Mouse (Mus musculus) frontal cortex, adult (tissue): Measurements from ENCODE around the gene Heatr5a.

Source experiments
- ATAC-seq: cut with Nextera tagmentation; 2 replicates; pipeline ENCODE4 v1.9.2; 2017; ENCODE audit warnings: mild to moderate bottlenecking, moderate library complexity, mixed read lengths; ENCODE audit not compliant: low TSS enrichment

The Heatr5a gene

GRCm38 (mm10) chr12:51972269-51973065 is 1.3 kb upstream of the Heatr5a start:
- no peak for ATAC-seq

- ATAC-seq: no peak
Observed at GRCm38 (mm10) chr12:51970352-51971069, 610 bp downstream of the Heatr5a start.

GRCm38 (mm10) chr12:51969876-51970275 is 1.2 kb downstream of the Heatr5a start:
- ATAC-seq: no peak

GRCm38 (mm10) chr12:51969092-51969491 is 2.0 kb downstream of the Heatr5a start:
- no peak for ATAC-seq

- no peak for ATAC-seq
Observed at GRCm38 (mm10) chr12:51967915-51968595, 3.1 kb downstream of the Heatr5a start.

GRCm38 (mm10) chr12:51957626-51958025 is 13.5 kb downstream of the Heatr5a start:
- no peak for ATAC-seq

DNA sequence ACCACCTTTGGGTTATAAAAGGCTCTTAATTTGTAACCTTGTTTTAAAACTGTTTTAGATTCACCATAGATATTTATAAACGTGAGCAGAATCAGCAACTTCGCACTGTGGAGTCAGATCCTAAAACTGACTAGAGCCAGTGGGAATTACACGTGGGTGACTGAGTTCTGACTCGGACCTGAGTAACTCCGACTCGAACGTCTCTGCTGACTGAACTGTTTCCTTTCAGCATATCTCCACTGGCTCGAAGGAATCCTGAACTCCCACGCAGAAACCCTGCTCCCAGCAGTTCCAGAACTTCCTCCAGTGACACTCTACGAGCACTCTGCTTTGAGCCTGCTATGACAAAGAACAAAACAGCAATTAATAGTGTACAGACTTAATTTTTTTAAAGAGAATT is 18.8 kb downstream of the Heatr5a start:
- ATAC-seq: peak; percentile 85

DNA sequence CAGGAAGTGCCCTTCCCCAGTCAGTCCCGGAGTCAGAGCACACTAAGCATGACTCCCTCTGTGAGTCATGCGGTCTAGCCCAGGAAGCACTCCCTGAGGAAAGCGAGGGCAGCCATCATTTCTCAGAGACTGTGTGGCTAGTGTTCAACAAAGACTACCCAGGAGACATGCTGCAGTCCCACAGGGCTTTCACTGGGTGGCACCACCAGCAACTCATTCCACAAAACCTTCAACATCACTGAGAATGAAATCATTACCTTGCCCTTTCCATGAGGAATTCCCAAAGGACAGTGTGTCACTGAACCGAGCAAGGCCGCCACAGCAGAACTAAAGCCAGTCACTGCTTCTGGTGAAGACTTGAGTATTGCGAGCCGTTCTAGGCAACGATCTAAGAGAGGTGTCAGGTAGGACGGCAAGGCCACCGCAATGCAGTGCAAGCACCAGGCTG is 23.6 kb downstream of the Heatr5a start:
- ATAC-seq: peak; percentile 97

- ATAC-seq: no peak
Observed at GRCm38 (mm10) chr12:51945331-51945730, 25.8 kb downstream of the Heatr5a start.

GRCm38 (mm10) chr12:51939848-51940247 is 31.3 kb downstream of the Heatr5a start:
- ATAC-seq: no peak

DNA sequence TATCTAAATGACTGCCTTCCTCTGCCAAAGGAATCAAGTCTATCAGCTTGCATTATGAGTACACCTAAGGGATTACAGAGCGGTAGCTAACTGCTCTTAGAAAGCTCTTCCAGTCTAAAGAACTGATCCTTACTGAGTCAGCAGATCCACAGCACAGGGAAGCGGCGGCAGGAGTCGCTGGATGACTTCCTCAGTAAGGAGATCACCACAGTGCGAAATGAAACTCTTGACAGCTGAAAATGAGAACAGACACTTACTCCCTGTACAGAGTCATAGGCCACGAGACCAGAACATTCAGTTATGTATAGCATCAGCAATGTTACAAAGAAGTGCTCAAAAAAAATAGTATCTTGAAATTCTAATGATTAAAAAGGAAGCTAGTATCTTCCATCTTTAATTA is 33.2 kb downstream of the Heatr5a start:
- ATAC-seq: no peak

DNA sequence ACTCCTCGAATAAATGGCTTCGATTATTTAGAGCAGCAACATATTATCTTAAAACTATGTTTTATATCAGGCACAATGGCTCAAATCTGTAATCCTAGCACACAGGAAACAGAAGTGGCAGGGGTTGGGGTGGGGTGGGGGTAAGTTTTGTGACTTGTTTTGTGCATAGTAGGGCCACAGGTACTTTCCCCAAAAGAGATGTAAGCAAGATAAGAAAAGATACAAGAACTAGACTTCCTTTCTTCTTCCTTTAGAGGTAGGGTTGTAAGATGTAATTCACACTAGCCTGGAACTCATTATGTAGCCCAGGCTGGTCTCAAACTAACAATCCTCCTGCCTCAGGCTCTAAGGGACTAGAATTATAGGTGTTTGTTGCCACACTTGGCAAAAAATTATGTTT is 41.5 kb downstream of the Heatr5a start:
- no peak for ATAC-seq

- ATAC-seq: no peak
Observed at GRCm38 (mm10) chr12:51917191-51917590, 53.9 kb downstream of the Heatr5a start.

DNA sequence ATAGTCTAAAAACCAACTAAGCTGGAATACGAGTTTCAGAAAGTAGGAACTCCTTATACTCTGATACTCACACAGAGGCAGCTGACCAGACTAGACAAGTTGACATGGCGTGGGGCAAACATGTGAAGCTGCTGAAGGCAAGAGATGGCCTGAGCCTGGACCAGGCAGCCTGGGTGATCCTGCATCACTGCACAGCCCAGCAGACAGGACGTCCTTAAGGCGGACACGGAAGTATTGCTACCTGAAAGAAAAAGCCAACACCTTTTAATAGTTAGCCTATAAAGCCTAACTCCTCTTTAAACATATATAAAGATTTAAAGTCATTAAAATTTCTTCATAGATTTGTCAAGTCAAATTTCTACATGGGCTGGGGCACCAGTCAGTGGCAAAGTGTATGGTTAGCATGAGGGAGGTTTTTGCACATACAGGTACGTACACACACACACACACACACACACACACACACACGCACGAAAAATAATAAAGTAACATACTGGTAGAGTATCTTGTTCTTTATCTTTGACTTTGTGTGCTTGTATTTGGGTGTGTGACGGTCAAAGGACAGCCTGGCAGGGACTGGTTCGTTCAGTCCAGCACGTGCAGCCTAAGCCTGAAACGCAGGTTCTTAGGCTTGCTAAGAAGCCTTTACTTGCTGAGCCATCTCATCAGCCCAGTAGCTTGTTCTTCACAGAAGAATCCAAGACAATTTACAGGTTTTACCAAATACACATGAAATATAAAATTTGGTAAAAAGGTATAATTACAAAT is 56.0 kb downstream of the Heatr5a start:
- no peak for ATAC-seq

- no peak for ATAC-seq
Observed at GRCm38 (mm10) chr12:51909202-51909601, 61.9 kb downstream of the Heatr5a start.

DNA sequence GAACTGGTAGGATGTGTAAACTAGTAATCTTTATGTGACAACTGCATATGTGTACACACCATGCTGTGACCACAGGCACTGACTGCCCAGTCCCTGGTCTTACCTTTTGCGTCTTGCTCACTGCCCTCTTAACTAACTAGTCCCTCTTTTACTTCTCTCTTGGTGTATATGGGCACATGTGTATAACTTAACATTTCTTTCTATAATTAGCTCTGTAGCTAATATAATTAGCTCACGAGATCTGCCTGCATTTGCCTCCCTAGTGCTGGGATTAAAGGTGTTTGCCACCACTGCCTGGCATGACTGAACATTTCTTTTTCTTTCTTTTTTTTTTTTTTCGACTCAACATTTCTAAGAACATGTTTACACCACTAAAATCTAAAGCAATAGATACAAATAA is 63.6 kb downstream of the Heatr5a start:
- ATAC-seq: no peak

GRCm38 (mm10) chr12:51900551-51900950 is 70.6 kb downstream of the Heatr5a start:
- ATAC-seq: peak; percentile 99

GRCm38 (mm10) chr12:51896901-51897300 is 74.2 kb downstream of the Heatr5a start:
- no peak for ATAC-seq

DNA sequence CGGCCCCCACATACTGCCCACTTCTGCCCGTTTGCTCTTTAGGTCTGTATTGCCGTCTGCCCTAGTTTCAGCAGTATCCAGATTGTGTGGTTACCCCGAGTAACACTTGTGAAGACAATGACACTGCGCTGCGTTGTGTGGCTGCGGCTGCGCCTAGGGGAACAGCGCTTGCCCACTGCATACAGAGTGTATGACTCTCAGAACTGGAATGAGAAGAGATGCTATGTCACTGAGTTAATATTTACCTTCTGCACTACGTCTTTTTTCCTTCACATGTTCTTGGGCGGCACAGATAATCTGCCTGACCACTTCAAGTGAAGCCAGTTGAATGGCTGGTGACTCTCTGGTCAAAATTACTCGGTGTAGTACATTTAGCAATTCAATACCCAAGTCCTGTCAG is 82.5 kb downstream of the Heatr5a start:
- peak; percentile 34; the same call in 1 of the 2 replicates for ATAC-seq

GRCm38 (mm10) chr12:51887301-51888290 is 83.5 kb downstream of the Heatr5a start:
- ATAC-seq: peak; percentile 17; the same call in 1 of the 2 replicates
